Mouse (Mus musculus) kidney, adult 2 months (tissue): ENCODE data around the gene Tmem9b. TPM values are rescaled to one million over a fixed set of nuclear protein-coding genes. Genes with fewer than 3 reads are reported as not detected.

Source experiments
- DNase-seq: peaks from one replicate; pipeline ENCODE4 v3.0.0; 2021
- H3K27ac ChIP-seq: fragments of 200-500 bp; 2 replicates; pipeline ENCODE4 v1.5.1; 2012; ENCODE audit warnings: low read depth, low read length, control low read depth, inconsistent platforms; ENCODE audit not compliant: insufficient read depth
- H3K27me3 ChIP-seq: fragments of 200-500 bp; replicated peaks from 2 replicates; pipeline ENCODE4 v1.6.1; 2012; ENCODE audit warnings: mild to moderate bottlenecking, moderate library complexity, low read length, inconsistent platforms; ENCODE audit not compliant: control insufficient read depth, insufficient read depth
- H3K36me3 ChIP-seq: fragments of 200-500 bp; 2 replicates; pipeline ENCODE4 v1.6.1; 2012; ENCODE audit warnings: mild to moderate bottlenecking, moderate library complexity, low read length, inconsistent platforms; ENCODE audit not compliant: control insufficient read depth, insufficient read depth
- H3K4me1 ChIP-seq: fragments of 200-500 bp; 2 replicates; pipeline ENCODE4 v1.6.1; 2011; ENCODE audit warnings: low read length; ENCODE audit not compliant: control insufficient read depth, insufficient read depth
- H3K4me3 ChIP-seq: fragments of 200-500 bp; 2 replicates; pipeline ENCODE4 v1.5.1; 2011; ENCODE audit warnings: mild to moderate bottlenecking, low read depth, low read length, control low read depth; ENCODE audit not compliant: insufficient read depth
- CTCF ChIP-seq: fragments of 200-500 bp; conservative IDR thresholded peaks from 2 replicates; pipeline ENCODE4 v1.5.1; 2011; ENCODE audit warnings: low read depth, mild to moderate bottlenecking, control low read depth, low read length, moderate library complexity, mixed read lengths; ENCODE audit not compliant: insufficient read depth, insufficient read length
- POLR2A ChIP-seq: fragments of 200-500 bp; IDR thresholded peaks from one replicate; pipeline ENCODE4 v1.6.1; 2011; ENCODE audit warnings: low read depth, low read length, control low read depth
- WGBS: fragments of 180-500 bp; shearing (Covaris S2); methylation state at CpG from one replicate; pipeline ENCODE4 v1.1.7; 2018; 5-methylcytosine and 5-hydroxymethylcytosine counted together
- polyA plus RNA-seq: library from polyadenylated mRNA; depleted of rRNA; stranded (reverse); fragments of >200 nt; gene quantifications from 2 replicates; pipeline ENCODE4 v1.2.3, GENCODE M21; 2012; rRNA removed

The Tmem9b gene
- 65.8 and 74.5 TPM in 2 replicates for polyA plus RNA-seq

GRCm38 (mm10) chr7:109752008-109752925, at the start of gene Tmem9b:
TSS of gene Tmem9b (minus strand) at chr7:109752875.
- H3K27me3 ChIP-seq: no peaks in the 10 kb centered on the region
- peaks cover 15% of the 10 kb centered on the region for H3K4me1 ChIP-seq
- H3K4me3 ChIP-seq: peak within 1 kb of the TSS; percentile 72
- TF ChIP-seq CTCF: 0 out of 2 replicates have a peak, but pooled peaks have one; percentile 6
- TF ChIP-seq POLR2A: peak; percentile 37
- no peaks in the 10 kb centered on the region for H3K36me3 ChIP-seq
- peak within 1 kb of the TSS; percentile 83 for H3K27ac ChIP-seq
- under 1% methylated on average over 74 of the region's 74 CpGs for WGBS
- peak; percentile 89 for DNase-seq

DNA sequence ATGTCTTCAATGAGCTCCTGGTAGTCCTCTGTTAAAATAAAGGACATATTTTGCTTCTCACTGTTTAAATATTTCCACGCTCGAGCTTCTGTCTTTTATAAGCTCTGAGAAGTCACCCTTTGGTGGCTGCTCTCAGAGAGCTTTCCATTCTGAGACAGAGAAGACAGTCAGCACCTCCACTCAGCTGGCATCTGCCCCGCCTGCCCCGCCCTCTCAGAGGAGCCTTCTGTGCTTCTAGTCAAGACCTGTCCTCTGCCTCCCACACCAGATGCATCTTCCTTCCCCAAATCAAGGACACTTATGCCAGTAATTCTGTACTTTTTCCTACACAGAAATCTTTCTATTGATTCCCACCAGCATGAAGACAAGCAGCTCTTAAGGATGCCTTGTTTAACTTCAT, 48.0 kb upstream of the Tmem9b start:
- TF ChIP-seq CTCF (no peak), POLR2A (no peak)
- DNase-seq: no peak
- no peaks in the 10 kb centered on the region for H3K4me1 ChIP-seq
- no peak overlapping the region for H3K4me3 ChIP-seq
- H3K36me3 ChIP-seq: no peaks in the 10 kb centered on the region
- 97% methylated on average over 4 of the region's 4 CpGs for WGBS
- no peak overlapping the region for H3K27ac ChIP-seq
- no peaks in the 10 kb centered on the region for H3K27me3 ChIP-seq

DNA sequence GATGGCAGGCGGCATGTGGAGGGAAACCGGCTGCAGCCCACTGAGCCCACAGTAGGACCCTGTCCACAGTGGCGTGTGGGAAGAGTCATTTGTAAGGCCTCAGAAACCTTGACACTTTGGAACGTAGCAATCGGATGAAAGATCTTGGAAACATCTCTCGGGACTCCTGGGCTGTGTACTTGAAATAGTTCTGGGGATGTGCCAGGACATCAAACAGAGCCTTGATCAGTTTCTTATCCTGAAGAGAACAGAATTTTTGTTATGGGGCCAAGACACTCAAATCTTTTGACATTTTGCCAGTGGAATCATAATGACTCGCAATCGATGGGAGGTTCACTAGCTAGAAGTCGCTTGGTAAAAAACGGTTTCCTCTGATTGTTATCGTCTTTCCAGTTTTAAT, 46.5 kb upstream of the Tmem9b start:
- WGBS: 56% methylated on average over 11 of the region's 11 CpGs
- peak; percentile 56 for DNase-seq
- no peak for TF ChIP-seq CTCF
- TF ChIP-seq POLR2A: no peak

DNA sequence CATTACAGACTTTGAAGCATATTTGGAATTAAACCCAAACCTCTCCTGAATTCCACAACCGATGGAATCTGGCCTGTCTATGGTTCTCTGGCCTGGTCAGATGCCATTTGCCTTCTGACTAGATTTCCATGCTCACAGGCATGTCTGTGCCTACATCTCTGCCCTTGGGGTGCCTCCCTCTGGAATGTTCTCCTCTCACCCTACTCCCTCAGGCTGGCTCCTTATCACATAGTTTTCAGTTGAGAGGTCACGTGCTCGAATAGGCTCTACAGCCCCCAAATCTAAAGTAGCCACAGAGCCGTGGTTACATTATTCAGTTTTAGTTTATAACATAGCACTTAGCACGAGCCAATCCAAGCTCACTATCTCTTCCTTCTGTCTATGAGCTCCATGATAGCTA, 42.9 kb upstream of the Tmem9b start:
- no peak overlapping the region for H3K27ac ChIP-seq
- H3K4me1 ChIP-seq: no peaks in the 10 kb centered on the region
- no peak for DNase-seq
- TF ChIP-seq CTCF: no peak
- no peaks in the 10 kb centered on the region for H3K36me3 ChIP-seq
- H3K27me3 ChIP-seq: no peaks in the 10 kb centered on the region
- no peak overlapping the region for H3K4me3 ChIP-seq
- 51% methylated on average over 5 of the region's 5 CpGs for WGBS

More for the DNA sequence above, 46.5 kb upstream of the Tmem9b start:
- Histone ChIP-seq H3K4me1 (no peaks in the 10 kb centered on the region), H3K27me3 (no peaks in the 10 kb centered on the region), H3K36me3 (no peaks in the 10 kb centered on the region), H3K4me3 (no peak overlapping the region), H3K27ac (no peak overlapping the region)

GRCm38 (mm10) chr7:109794556-109794955, 41.9 kb upstream of the Tmem9b start:
- no peak for DNase-seq
- H3K27ac ChIP-seq: no peak overlapping the region
- H3K4me3 ChIP-seq: no peak overlapping the region
- H3K27me3 ChIP-seq: no peaks in the 10 kb centered on the region
- H3K36me3 ChIP-seq: no peaks in the 10 kb centered on the region
- no peaks in the 10 kb centered on the region for H3K4me1 ChIP-seq
- 74% methylated on average over 2 of the region's 2 CpGs for WGBS
- no peak for TF ChIP-seq CTCF
- no peak for TF ChIP-seq POLR2A

GRCm38 (mm10) chr7:109792759-109793158, 40.1 kb upstream of the Tmem9b start:
- WGBS: 75% methylated on average over 2 of the region's 2 CpGs
- no peaks in the 10 kb centered on the region for H3K27me3 ChIP-seq
- DNase-seq: peak; percentile 70
- H3K4me1 ChIP-seq: no peaks in the 10 kb centered on the region
- no peak overlapping the region for H3K4me3 ChIP-seq
- H3K36me3 ChIP-seq: no peaks in the 10 kb centered on the region
- no peak overlapping the region for H3K27ac ChIP-seq
- TF ChIP-seq CTCF (peak; percentile 60), POLR2A (no peak)

DNA sequence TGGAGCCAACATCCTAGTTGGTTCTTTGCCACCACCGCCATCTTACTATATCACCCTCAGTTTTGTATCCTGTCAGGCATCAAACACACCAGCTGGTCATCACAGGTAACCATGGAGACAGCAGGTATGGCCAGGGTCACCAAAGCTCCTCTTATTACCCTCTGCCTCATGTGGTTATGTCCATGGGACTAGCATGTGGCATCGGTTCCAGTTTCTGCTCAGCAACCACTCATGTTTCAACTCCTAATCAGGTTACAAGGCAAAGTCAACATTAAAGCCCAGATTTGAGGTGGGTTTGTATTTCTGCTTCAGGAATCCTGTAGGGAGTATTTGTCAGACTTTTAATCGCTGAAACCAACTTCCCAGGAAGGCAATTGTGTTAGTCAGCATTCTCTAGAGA, 38.1 kb upstream of the Tmem9b start:
- Histone ChIP-seq H3K27ac (no peak overlapping the region), H3K4me3 (no peak overlapping the region), H3K4me1 (no peaks in the 10 kb centered on the region), H3K36me3 (no peaks in the 10 kb centered on the region), H3K27me3 (no peaks in the 10 kb centered on the region)
- DNase-seq: no peak
- WGBS: 57% methylated on average over 3 of the region's 3 CpGs
- no peak for TF ChIP-seq POLR2A
- TF ChIP-seq CTCF: no peak
